Mouse (Mus musculus): Measurements from ENCODE around the gene Trio. TPM values are rescaled to one million over a fixed set of nuclear protein-coding genes. Genes with fewer than 3 reads are reported as not detected.
A peak's percentile ranks its signal among the peaks of the same experiment; 100 is the strongest.

Trio gene
- polyA plus RNA-seq, 1 experiment from 2014 or later, result 14.0 TPM

- H3K27ac ChIP-seq (ENCODE audit: low read depth, low read length), result no peak overlapping the region
- no peak overlapping the region for H3K4me2 ChIP-seq
- H3K27me3 ChIP-seq (replicated peaks; ENCODE audit: control insufficient read depth, insufficient read depth, low read length), result no peaks in the 10 kb centered on the region
- DNase-seq (ENCODE audit: low spot score) (no peak), ATAC-seq (replicated peaks; ENCODE audit: low FRiP score) (no peak)
- H3K9me3 ChIP-seq (ENCODE audit: control insufficient read depth, low read length), result no peaks in the 10 kb centered on the region
- WGBS, result 60% methylated on average over 5 of the region's 5 CpGs
- peaks cover 34% of the 10 kb centered on the region for H3K4me1 ChIP-seq (replicated peaks; ENCODE audit: control insufficient read depth, insufficient read depth, low read length)
- no peak overlapping the region for H3K9ac ChIP-seq (ENCODE audit: low read depth, low read length)
- H3K4me3 ChIP-seq (ENCODE audit: low read depth, low read length), result no peak overlapping the region
- H3K36me3 ChIP-seq (ENCODE audit: control insufficient read depth, insufficient read depth, low read length), result no peaks in the 10 kb centered on the region
Observed at GRCm38 (mm10) chr15:27992596-27992995, 33.1 kb downstream of the Trio start.

- no peaks in the 10 kb centered on the region for H3K9me3 ChIP-seq (ENCODE audit: control insufficient read depth, low read length)
- no peak overlapping the region for H3K27ac ChIP-seq (ENCODE audit: low read depth, low read length)
- H3K9ac ChIP-seq (ENCODE audit: low read depth, low read length), result no peak overlapping the region
- no peak for DNase-seq (ENCODE audit: low spot score)
- no peak overlapping the region for H3K4me2 ChIP-seq
- H3K4me3 ChIP-seq (ENCODE audit: low read depth, low read length), result no peak overlapping the region
- WGBS, result 61% methylated on average over 6 of the region's 6 CpGs
- peaks cover 33% of the 10 kb centered on the region for H3K4me1 ChIP-seq (replicated peaks; ENCODE audit: control insufficient read depth, insufficient read depth, low read length)
- H3K27me3 ChIP-seq (replicated peaks; ENCODE audit: control insufficient read depth, insufficient read depth, low read length), result no peaks in the 10 kb centered on the region
- H3K36me3 ChIP-seq (ENCODE audit: control insufficient read depth, insufficient read depth, low read length), result no peaks in the 10 kb centered on the region
- ATAC-seq (replicated peaks; ENCODE audit: low FRiP score), result no peak
Observed at GRCm38 (mm10) chr15:27991892-27992593, 33.6 kb downstream of the Trio start.

GRCm38 (mm10) chr15:27991066-27991701 is 34.5 kb downstream of the Trio start:
- peaks cover 33% of the 10 kb centered on the region for H3K4me1 ChIP-seq (replicated peaks; ENCODE audit: control insufficient read depth, insufficient read depth, low read length)
- no peak overlapping the region for H3K27ac ChIP-seq (ENCODE audit: low read depth, low read length)
- DNase-seq (ENCODE audit: low spot score) (no peak), ATAC-seq (replicated peaks; ENCODE audit: low FRiP score) (no peak)
- no peak overlapping the region for H3K4me3 ChIP-seq (ENCODE audit: low read depth, low read length)
- WGBS, result 44% methylated on average over 17 of the region's 17 CpGs
- H3K27me3 ChIP-seq (replicated peaks; ENCODE audit: control insufficient read depth, insufficient read depth, low read length), result no peaks in the 10 kb centered on the region
- no peaks in the 10 kb centered on the region for H3K9me3 ChIP-seq (ENCODE audit: control insufficient read depth, low read length)
- H3K36me3 ChIP-seq (ENCODE audit: control insufficient read depth, insufficient read depth, low read length), result no peaks in the 10 kb centered on the region
- H3K9ac ChIP-seq (ENCODE audit: low read depth, low read length), result no peak overlapping the region
- no peak overlapping the region; the same call in 1 of the 2 replicates for H3K4me2 ChIP-seq

- no peak overlapping the region for H3K4me3 ChIP-seq (ENCODE audit: low read depth, low read length)
- no peak for DNase-seq (ENCODE audit: low spot score)
- no peaks in the 10 kb centered on the region for H3K27me3 ChIP-seq (replicated peaks; ENCODE audit: control insufficient read depth, insufficient read depth, low read length)
- H3K4me2 ChIP-seq, result no peak overlapping the region
- H3K36me3 ChIP-seq (ENCODE audit: control insufficient read depth, insufficient read depth, low read length), result no peaks in the 10 kb centered on the region
- peak; percentile 79 for ATAC-seq (replicated peaks; ENCODE audit: low FRiP score)
- no peaks in the 10 kb centered on the region for H3K9me3 ChIP-seq (ENCODE audit: control insufficient read depth, low read length)
- H3K9ac ChIP-seq (ENCODE audit: low read depth, low read length), result no peak overlapping the region
- peaks cover 24% of the 10 kb centered on the region for H3K4me1 ChIP-seq (replicated peaks; ENCODE audit: control insufficient read depth, insufficient read depth, low read length)
- H3K27ac ChIP-seq (ENCODE audit: low read depth, low read length), result no peak overlapping the region
- 30% methylated on average over 7 of the region's 7 CpGs for WGBS
Observed at GRCm38 (mm10) chr15:27987979-27988378, 37.7 kb downstream of the Trio start.

- H3K4me2 ChIP-seq, result no peak overlapping the region
- H3K9me3 ChIP-seq (ENCODE audit: control insufficient read depth, low read length), result no peaks in the 10 kb centered on the region
- H3K4me3 ChIP-seq (ENCODE audit: low read depth, low read length), result no peak overlapping the region
- H3K9ac ChIP-seq (ENCODE audit: low read depth, low read length), result no peak overlapping the region
- DNase-seq (ENCODE audit: low spot score) (no peak), ATAC-seq (replicated peaks; ENCODE audit: low FRiP score) (no peak)
- peaks cover 21% of the 10 kb centered on the region for H3K4me1 ChIP-seq (replicated peaks; ENCODE audit: control insufficient read depth, insufficient read depth, low read length)
- no peaks in the 10 kb centered on the region for H3K27me3 ChIP-seq (replicated peaks; ENCODE audit: control insufficient read depth, insufficient read depth, low read length)
- no peak overlapping the region for H3K27ac ChIP-seq (ENCODE audit: low read depth, low read length)
- 57% methylated on average over 2 of the region's 2 CpGs for WGBS
- no peaks in the 10 kb centered on the region for H3K36me3 ChIP-seq (ENCODE audit: control insufficient read depth, insufficient read depth, low read length)
Observed at GRCm38 (mm10) chr15:27984881-27985280, 40.8 kb downstream of the Trio start.

GRCm38 (mm10) chr15:27981764-27982500 is 43.7 kb downstream of the Trio start:
- no peaks in the 10 kb centered on the region for H3K9me3 ChIP-seq (ENCODE audit: control insufficient read depth, low read length)
- H3K27me3 ChIP-seq (replicated peaks; ENCODE audit: control insufficient read depth, insufficient read depth, low read length), result no peaks in the 10 kb centered on the region
- H3K36me3 ChIP-seq (ENCODE audit: control insufficient read depth, insufficient read depth, low read length), result no peaks in the 10 kb centered on the region
- no peak for ATAC-seq (replicated peaks; ENCODE audit: low FRiP score)
- no peak overlapping the region for H3K4me3 ChIP-seq (ENCODE audit: low read depth, low read length)
- peaks cover 17% of the 10 kb centered on the region for H3K4me1 ChIP-seq (replicated peaks; ENCODE audit: control insufficient read depth, insufficient read depth, low read length)
- 61% methylated on average over 13 of the region's 13 CpGs for WGBS
- no peak overlapping the region for H3K4me2 ChIP-seq
- no peak for DNase-seq (ENCODE audit: low spot score)
- H3K27ac ChIP-seq (ENCODE audit: low read depth, low read length), result no peak overlapping the region
- no peak overlapping the region for H3K9ac ChIP-seq (ENCODE audit: low read depth, low read length)

GRCm38 (mm10) chr15:27981258-27981657 is 44.4 kb downstream of the Trio start:
- H3K27ac ChIP-seq (ENCODE audit: low read depth, low read length), result no peak overlapping the region
- ATAC-seq (replicated peaks; ENCODE audit: low FRiP score) (no peak), DNase-seq (ENCODE audit: low spot score) (no peak)
- peaks cover 19% of the 10 kb centered on the region for H3K4me1 ChIP-seq (replicated peaks; ENCODE audit: control insufficient read depth, insufficient read depth, low read length)
- 62% methylated on average over 3 of the region's 3 CpGs for WGBS
- no peaks in the 10 kb centered on the region for H3K9me3 ChIP-seq (ENCODE audit: control insufficient read depth, low read length)
- no peak overlapping the region for H3K4me2 ChIP-seq
- H3K9ac ChIP-seq (ENCODE audit: low read depth, low read length), result no peak overlapping the region
- no peak overlapping the region for H3K4me3 ChIP-seq (ENCODE audit: low read depth, low read length)
- H3K27me3 ChIP-seq (replicated peaks; ENCODE audit: control insufficient read depth, insufficient read depth, low read length), result no peaks in the 10 kb centered on the region
- H3K36me3 ChIP-seq (ENCODE audit: control insufficient read depth, insufficient read depth, low read length), result no peaks in the 10 kb centered on the region

GRCm38 (mm10) chr15:27980436-27980835 is 45.2 kb downstream of the Trio start:
- Histone ChIP-seq H3K4me2 (no peak overlapping the region), H3K36me3 (ENCODE audit: control insufficient read depth, insufficient read depth, low read length) (no peaks in the 10 kb centered on the region), H3K27me3 (replicated peaks; ENCODE audit: control insufficient read depth, insufficient read depth, low read length) (no peaks in the 10 kb centered on the region), H3K9ac (ENCODE audit: low read depth, low read length) (no peak overlapping the region), H3K27ac (ENCODE audit: low read depth, low read length) (no peak overlapping the region), H3K9me3 (ENCODE audit: control insufficient read depth, low read length) (no peaks in the 10 kb centered on the region), H3K4me3 (ENCODE audit: low read depth, low read length) (no peak overlapping the region), H3K4me1 (replicated peaks; ENCODE audit: control insufficient read depth, insufficient read depth, low read length) (peaks cover 19% of the 10 kb centered on the region)
- ATAC-seq (replicated peaks; ENCODE audit: low FRiP score), result no peak
- DNase-seq (ENCODE audit: low spot score), result no peak
- WGBS, result 84% methylated on average over 13 of the region's 13 CpGs

Measured in liver, embryonic 11.5 days (tissue).